Mouse (Mus musculus) lung, embryonic 15.5 days (tissue): Measurements from ENCODE around the gene Zfp668. TPM values are rescaled to one million over a fixed set of nuclear protein-coding genes. Genes with fewer than 3 reads are reported as not detected.
"Not testable (repeated sequence)": the region's sequence is repeated elsewhere in the genome, so short reads cannot be mapped to it uniquely, and the experiment has no call there.

Experiments used
- ATAC-seq: fragments of 200-750 bp; cut with Nextera tagmentation; 2 replicates; pipeline ENCODE4 v1.8.0; 2017; ENCODE audit warnings: moderate number of reproducible peaks, borderline replicate concordance; ENCODE audit not compliant: low FRiP score, low TSS enrichment; ENCODE audit errors: extremely low read depth
- H3K27ac ChIP-seq: fragments of 300-500 bp; sonication (generic); 2 replicates; pipeline ENCODE4 v1.5.1; 2015; ENCODE audit warnings: moderate library complexity, mild to moderate bottlenecking, inconsistent platforms
- H3K27me3 ChIP-seq: fragments of 300-500 bp; sonication (generic); 2 replicates; pipeline ENCODE4 v1.6.1; 2015; ENCODE audit warnings: inconsistent platforms
- H3K36me3 ChIP-seq: fragments of 300-500 bp; sonication (generic); 2 replicates; pipeline ENCODE4 v1.6.1; 2015; ENCODE audit warnings: inconsistent platforms
- H3K4me1 ChIP-seq: fragments of 300-500 bp; sonication (generic); 2 replicates; pipeline ENCODE4 v1.6.1; 2015; ENCODE audit warnings: inconsistent platforms
- H3K4me2 ChIP-seq: fragments of 300-500 bp; sonication (generic); 2 replicates; pipeline ENCODE4 v1.6.1; 2015; ENCODE audit warnings: inconsistent platforms, mild to moderate bottlenecking, moderate library complexity
- H3K4me3 ChIP-seq: fragments of 300-500 bp; sonication (generic); 2 replicates; pipeline ENCODE4 v1.5.1; 2015; ENCODE audit warnings: mild to moderate bottlenecking, inconsistent platforms
- H3K9ac ChIP-seq: fragments of 300-500 bp; sonication (generic); 2 replicates; pipeline ENCODE4 v1.6.1; 2015; ENCODE audit warnings: inconsistent platforms
- H3K9me3 ChIP-seq: fragments of 300-500 bp; sonication (generic); 2 replicates; pipeline ENCODE4 v1.6.1; 2016; ENCODE audit warnings: inconsistent platforms
- WGBS: fragments of 180-500 bp; shearing (Covaris S2); methylation state at CpG from one replicate; pipeline ENCODE4 v1.1.7; 2015; 5-methylcytosine and 5-hydroxymethylcytosine counted together
- polyA plus RNA-seq: library from polyadenylated mRNA; unstranded; fragments of >200 nt; fragmentation: Nextera tagmentation; extraction: Ambion mirVana; gene quantifications from 2 replicates; pipeline ENCODE4 v1.2.1, GENCODE M21; 2015

The Zfp668 gene
- polyA plus RNA-seq, 1 experiment from 2014 or later, result 21.3 TPM

DNA sequence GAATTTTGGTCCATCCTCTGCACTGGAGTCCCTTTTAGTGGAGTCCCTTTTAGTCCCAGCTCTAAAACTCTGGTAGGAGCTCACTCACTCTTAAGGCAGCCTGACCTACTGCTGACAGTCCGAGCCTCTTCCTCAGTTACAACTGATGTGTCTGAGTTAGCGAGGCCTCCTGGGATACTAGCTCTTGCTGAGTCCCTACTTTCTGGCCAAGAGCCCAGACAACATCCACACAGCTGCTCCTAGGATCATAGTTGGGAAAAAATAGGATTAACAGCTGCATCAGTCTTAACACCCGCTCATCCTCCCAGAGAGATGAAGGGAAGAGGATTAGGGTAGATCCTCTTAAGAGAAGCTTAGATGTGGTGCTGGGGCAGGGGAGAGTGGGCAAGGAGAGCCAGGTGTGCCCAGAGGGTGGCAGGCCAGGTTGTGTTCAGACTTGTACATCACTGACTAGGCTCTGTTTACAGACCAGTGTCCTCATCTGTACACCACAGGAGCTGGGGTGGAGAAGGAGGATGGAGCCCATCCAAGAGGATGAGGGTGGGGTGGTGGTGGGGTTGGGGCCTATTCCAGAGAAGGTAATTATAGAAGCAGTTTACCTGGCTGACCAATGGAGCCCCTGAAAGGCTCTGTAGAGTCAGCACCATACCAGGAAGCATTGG, 7.3 kb downstream of the Zfp668 start:
- WGBS, result 49% methylated on average over 3 of the region's 3 CpGs
- Histone ChIP-seq H3K4me3 (no peak overlapping the region), H3K4me1 (peaks cover 13% of the 10 kb centered on the region; the same call in 1 of the 2 replicates), H3K36me3 (peaks cover 32% of the 10 kb centered on the region), H3K4me2 (no peak overlapping the region), H3K27ac (no peak overlapping the region), H3K9me3 (no peaks in the 10 kb centered on the region), H3K27me3 (no peaks in the 10 kb centered on the region), H3K9ac (no peak overlapping the region)
- ATAC-seq, result no peak

DNA sequence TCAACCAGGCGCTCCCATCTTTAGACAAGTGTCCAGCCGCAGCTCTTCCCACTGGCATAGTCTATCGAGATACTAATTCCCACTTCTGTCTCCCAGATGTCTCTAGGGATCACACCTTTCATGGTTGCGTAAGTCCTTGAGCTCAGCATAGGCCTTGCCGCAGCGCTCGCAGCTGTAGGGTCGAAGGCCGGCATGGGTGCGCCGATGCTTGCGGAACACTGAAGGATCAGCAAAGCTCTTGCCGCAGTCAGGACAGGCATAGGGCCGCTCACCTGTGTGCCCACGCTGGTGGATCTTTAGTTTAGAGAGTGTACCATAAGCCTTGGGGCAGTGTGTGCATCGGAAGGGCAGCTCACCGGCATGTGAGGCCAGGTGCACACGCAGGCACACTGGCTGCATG, 9.0 kb downstream of the Zfp668 start:
- Histone ChIP-seq H3K27me3 (no peaks in the 10 kb centered on the region), H3K36me3 (peaks cover 32% of the 10 kb centered on the region), H3K9ac (no peak overlapping the region), H3K4me3 (no peak overlapping the region), H3K4me2 (no peak overlapping the region), H3K9me3 (no peaks in the 10 kb centered on the region), H3K4me1 (no peaks in the 10 kb centered on the region), H3K27ac (no peak overlapping the region)
- ATAC-seq, result no peak
- WGBS, result 95% methylated on average over 18 of the region's 18 CpGs

DNA sequence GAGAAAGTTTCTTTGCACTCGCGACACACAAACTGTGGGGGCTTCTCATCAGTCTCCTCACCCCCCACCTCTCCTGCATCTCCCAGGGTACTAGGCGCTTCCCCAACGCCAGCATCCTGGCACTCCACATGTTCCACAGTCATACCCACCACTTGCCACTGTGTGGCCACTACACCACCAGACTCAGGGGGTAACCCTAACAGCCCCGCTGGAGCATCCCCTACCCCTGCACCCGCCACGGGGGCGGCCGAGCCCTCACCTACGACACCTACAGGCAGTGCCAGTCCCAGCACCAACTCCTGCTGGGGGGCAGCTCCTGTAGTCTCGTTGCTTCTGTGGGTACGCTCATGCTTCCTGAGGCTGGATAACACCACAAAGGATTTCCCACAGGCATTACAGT, 10.2 kb downstream of the Zfp668 start:
- Histone ChIP-seq H3K27ac (no peak overlapping the region), H3K9me3 (no peaks in the 10 kb centered on the region), H3K4me2 (no peak overlapping the region), H3K27me3 (no peaks in the 10 kb centered on the region), H3K9ac (no peak overlapping the region), H3K4me1 (no peaks in the 10 kb centered on the region), H3K4me3 (no peak overlapping the region), H3K36me3 (peaks cover 27% of the 10 kb centered on the region)
- no peak for ATAC-seq
- 83% methylated on average over 12 of the region's 12 CpGs for WGBS

GRCm38 (mm10) chr7:127858258-127858657, 18.4 kb downstream of the Zfp668 start:
- no peak overlapping the region for H3K4me2 ChIP-seq
- H3K9me3 ChIP-seq, result no peaks in the 10 kb centered on the region
- H3K27ac ChIP-seq, result no peak overlapping the region
- H3K36me3 ChIP-seq, result no peaks in the 10 kb centered on the region
- WGBS, result 85% methylated on average over 6 of the region's 6 CpGs
- H3K27me3 ChIP-seq, result no peaks in the 10 kb centered on the region
- no peaks in the 10 kb centered on the region for H3K4me1 ChIP-seq
- no peak overlapping the region for H3K9ac ChIP-seq
- no peak overlapping the region for H3K4me3 ChIP-seq
- ATAC-seq, result no peak

- H3K9me3 ChIP-seq, result no peaks in the 10 kb centered on the region
- no peak overlapping the region for H3K27ac ChIP-seq
- H3K9ac ChIP-seq, result no peak overlapping the region
- WGBS, result 52% methylated on average over 5 of the region's 5 CpGs
- peaks cover 16% of the 10 kb centered on the region; the same call in 1 of the 2 replicates for H3K36me3 ChIP-seq
- no peaks in the 10 kb centered on the region for H3K27me3 ChIP-seq
- H3K4me3 ChIP-seq, result no peak overlapping the region
- no peak overlapping the region for H3K4me2 ChIP-seq
- ATAC-seq, result no peak
- no peaks in the 10 kb centered on the region for H3K4me1 ChIP-seq
These were observed 25.7 kb downstream of the Zfp668 start for GRCm38 (mm10) chr7:127850906-127851305.

GRCm38 (mm10) chr7:127849973-127850875, 26.4 kb downstream of the Zfp668 start:
- no peaks in the 10 kb centered on the region for H3K27me3 ChIP-seq
- H3K36me3 ChIP-seq, result peaks cover 16% of the 10 kb centered on the region; the same call in 1 of the 2 replicates
- ATAC-seq, result no peak
- no peak overlapping the region for H3K27ac ChIP-seq
- no peaks in the 10 kb centered on the region for H3K4me1 ChIP-seq
- H3K4me2 ChIP-seq, result no peak overlapping the region
- WGBS, result 68% methylated on average over 6 of the region's 6 CpGs
- H3K4me3 ChIP-seq, result no peak overlapping the region
- no peaks in the 10 kb centered on the region for H3K9me3 ChIP-seq
- no peak overlapping the region for H3K9ac ChIP-seq

DNA sequence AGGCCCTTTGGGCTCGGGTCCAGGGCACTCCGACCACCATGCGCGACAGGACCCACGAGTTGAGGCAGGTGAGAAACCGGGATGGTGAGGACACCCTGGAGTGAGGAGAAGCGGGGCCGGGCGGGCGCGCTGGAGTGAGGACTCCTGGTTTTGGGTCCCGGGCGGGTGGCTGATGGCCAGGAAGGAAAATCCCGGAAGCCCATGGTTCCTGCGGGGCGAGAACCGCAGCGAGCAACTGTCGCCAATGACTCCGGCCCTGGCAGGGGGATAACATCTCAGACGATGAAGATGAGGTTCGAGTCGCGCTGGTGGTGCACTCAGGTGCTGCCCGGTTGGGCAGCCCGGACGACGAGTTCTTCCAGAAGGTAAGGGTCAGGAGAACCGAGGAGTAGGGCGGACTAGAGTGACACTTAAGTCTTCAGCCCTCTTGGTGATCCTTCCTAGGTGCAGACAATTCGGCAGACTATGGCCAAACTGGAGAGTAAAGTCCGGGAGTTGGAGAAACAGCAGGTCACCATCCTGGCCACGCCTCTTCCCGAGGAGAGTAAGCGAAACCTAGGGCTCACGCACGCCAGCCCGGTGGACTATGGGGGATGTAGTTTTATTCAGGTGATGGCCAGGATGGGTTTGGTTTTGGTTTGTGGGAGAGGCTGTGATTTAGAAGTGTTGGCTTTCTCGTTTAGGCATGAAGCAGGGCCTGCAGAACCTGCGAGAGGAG, 34.5 kb downstream of the Zfp668 start:
- Histone ChIP-seq H3K36me3 (peaks cover 27% of the 10 kb centered on the region), H3K9me3 (no peaks in the 10 kb centered on the region), H3K4me1 (peaks cover 15% of the 10 kb centered on the region), H3K27me3 (no peaks in the 10 kb centered on the region), H3K27ac (peak overlapping the region; percentile 92), H3K4me3 (peak overlapping the region; percentile 82), H3K4me2 (peak overlapping the region; percentile 82), H3K9ac (peak overlapping the region; percentile 76)
- 1% methylated on average over 40 of the region's 40 CpGs for WGBS
- ATAC-seq, result peak; percentile 38

- Histone ChIP-seq H3K4me3 (peak overlapping the region; percentile 82), H3K4me1 (peaks cover 15% of the 10 kb centered on the region), H3K9me3 (no peaks in the 10 kb centered on the region), H3K27me3 (no peaks in the 10 kb centered on the region), H3K9ac (peak overlapping the region; percentile 76), H3K27ac (peak overlapping the region; percentile 92), H3K36me3 (peaks cover 21% of the 10 kb centered on the region), H3K4me2 (peak overlapping the region; percentile 82)
- WGBS, result under 1% methylated on average over 46 of the region's 46 CpGs
- peak; percentile 95 for ATAC-seq
These were observed 35.2 kb downstream of the Zfp668 start for GRCm38 (mm10) chr7:127841340-127842000.

DNA sequence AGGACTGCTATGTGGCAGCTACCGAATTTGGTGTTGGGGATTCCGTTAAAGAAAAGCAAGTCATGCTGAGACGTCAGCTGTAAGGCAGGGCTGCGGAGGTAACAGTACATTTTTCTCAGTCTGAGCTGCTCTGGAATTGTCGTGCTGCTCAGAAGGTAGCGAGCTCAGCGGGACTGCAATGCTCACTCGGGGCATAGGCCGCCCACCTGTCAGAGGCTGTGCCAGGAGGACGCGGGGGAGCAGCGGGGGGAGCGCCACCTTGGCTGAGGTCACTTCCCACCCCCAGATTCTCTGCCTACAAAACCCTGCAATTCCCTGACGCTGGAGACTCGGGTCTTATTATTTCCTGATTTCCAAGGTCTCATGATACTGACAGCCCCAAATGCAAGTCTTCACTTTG, 35.7 kb downstream of the Zfp668 start:
- H3K27me3 ChIP-seq, result no peaks in the 10 kb centered on the region
- H3K4me3 ChIP-seq, result peak overlapping the region; percentile 82
- H3K9ac ChIP-seq, result peak overlapping the region; percentile 76
- H3K27ac ChIP-seq, result peak overlapping the region; percentile 92
- no peaks in the 10 kb centered on the region for H3K9me3 ChIP-seq
- H3K4me2 ChIP-seq, result peak overlapping the region; percentile 82
- peaks cover 16% of the 10 kb centered on the region for H3K36me3 ChIP-seq
- H3K4me1 ChIP-seq, result peaks cover 15% of the 10 kb centered on the region
- ATAC-seq, result no peak
- WGBS, result 2% methylated on average over 15 of the region's 15 CpGs

DNA sequence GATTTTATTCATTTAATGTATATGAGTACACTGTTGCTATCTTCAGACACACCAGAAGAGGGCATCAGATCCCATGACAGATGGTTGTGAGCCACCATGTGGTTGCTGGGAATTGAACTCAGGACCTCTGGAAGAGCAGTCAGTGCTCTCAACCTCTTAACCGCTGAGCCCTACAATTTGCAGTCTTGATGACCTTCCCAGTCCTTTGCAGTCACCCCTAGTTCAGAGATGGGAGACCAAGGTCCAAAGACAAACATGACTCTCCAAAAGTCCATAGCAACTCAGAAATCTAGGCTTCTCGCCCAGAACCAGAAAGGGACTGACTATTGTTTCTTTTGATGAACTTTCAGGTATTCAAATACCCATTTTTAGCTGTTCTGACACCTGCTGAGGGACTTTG, 36.6 kb downstream of the Zfp668 start:
- not testable (repeated sequence) for H3K4me3 ChIP-seq, H3K9ac ChIP-seq, H3K27ac ChIP-seq, ATAC-seq, H3K27me3 ChIP-seq, H3K9me3 ChIP-seq
- Histone ChIP-seq H3K4me2 (peak overlapping the region; percentile 82; the same call in 1 of the 2 replicates), H3K4me1 (peaks cover 15% of the 10 kb centered on the region), H3K36me3 (peaks cover 16% of the 10 kb centered on the region)
- WGBS, result 65% methylated on average over 2 of the region's 2 CpGs

DNA sequence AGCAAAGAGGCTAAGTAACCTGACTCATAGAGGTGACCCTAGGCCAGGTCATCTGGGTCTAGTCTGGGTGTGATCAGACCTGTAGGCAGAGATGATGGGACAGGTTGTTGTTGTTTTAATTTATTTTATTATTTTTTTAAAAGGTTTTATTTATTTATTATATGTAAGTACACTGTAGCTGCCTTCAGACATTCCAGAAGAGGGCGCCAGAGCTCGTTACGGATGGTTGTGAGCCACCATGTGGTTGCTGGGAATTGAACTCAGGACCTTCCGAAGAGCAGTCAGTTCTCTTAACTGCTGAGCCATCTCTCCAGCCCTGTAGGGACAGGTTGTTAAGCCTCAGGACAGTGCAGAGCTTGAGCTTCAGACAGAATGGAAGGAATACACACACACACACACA, 38.8 kb downstream of the Zfp668 start:
- peaks cover 13% of the 10 kb centered on the region for H3K4me1 ChIP-seq
- not testable (repeated sequence) for ATAC-seq, H3K4me2 ChIP-seq, H3K9ac ChIP-seq, H3K9me3 ChIP-seq, H3K36me3 ChIP-seq, H3K27me3 ChIP-seq, H3K4me3 ChIP-seq, H3K27ac ChIP-seq
- WGBS, result 80% methylated on average over 4 of the region's 4 CpGs
